Mouse (Mus musculus) limb, embryonic 11.5 days (tissue): ENCODE results near the gene Adk. TPM values are rescaled to one million over a fixed set of nuclear protein-coding genes. Genes with fewer than 3 reads are reported as not detected.
A peak's percentile ranks its signal among the peaks of the same experiment; 100 is the strongest.

ENCODE experiments used
- ATAC-seq: fragments of 200-750 bp; cut with Nextera tagmentation; 2 replicates; pipeline ENCODE4 v1.8.0; 2017; ENCODE audit warnings: low read depth; ENCODE audit not compliant: insufficient number of reproducible peaks, low FRiP score, low TSS enrichment
- DNase-seq: peaks from one replicate; pipeline ENCODE4 v3.0.0-alpha.2; 2015; ENCODE audit warnings: low spot score
- H3K27ac ChIP-seq: fragments of 300-500 bp; sonication (generic); replicated peaks from 2 replicates; pipeline ENCODE4 v1.5.1; 2014; ENCODE audit warnings: low read depth, mild to moderate bottlenecking, low read length
- H3K27me3 ChIP-seq: fragments of 300-500 bp; sonication (generic); 2 replicates; pipeline ENCODE4 v1.6.1; 2014; ENCODE audit warnings: mild to moderate bottlenecking, low read length, mixed read lengths; ENCODE audit not compliant: control insufficient read depth, insufficient read depth
- H3K36me3 ChIP-seq: fragments of 300-500 bp; sonication (generic); 2 replicates; pipeline ENCODE4 v1.6.1; 2014; ENCODE audit warnings: mild to moderate bottlenecking, low read length, moderate library complexity, mixed read lengths; ENCODE audit not compliant: control insufficient read depth, insufficient read depth
- H3K4me1 ChIP-seq: fragments of 300-500 bp; sonication (generic); 2 replicates; pipeline ENCODE4 v1.6.1; 2014; ENCODE audit warnings: low read length, mixed read lengths; ENCODE audit not compliant: control insufficient read depth, insufficient read depth
- H3K4me2 ChIP-seq: fragments of 300-500 bp; sonication (generic); 2 replicates; pipeline ENCODE4 v1.6.1; 2014; ENCODE audit warnings: low read depth, mild to moderate bottlenecking, moderate library complexity; ENCODE audit not compliant: severe bottlenecking
- H3K4me3 ChIP-seq: fragments of 300-500 bp; sonication (generic); 2 replicates; pipeline ENCODE4 v1.5.1; 2014; ENCODE audit warnings: low read depth, low read length
- H3K9ac ChIP-seq: fragments of 300-500 bp; sonication (generic); 2 replicates; pipeline ENCODE4 v1.6.1; 2014; ENCODE audit warnings: mild to moderate bottlenecking, low read length
- H3K9me3 ChIP-seq: fragments of 300-500 bp; sonication (generic); 2 replicates; pipeline ENCODE4 v1.6.1; 2016; ENCODE audit warnings: low read length; ENCODE audit not compliant: control insufficient read depth
- WGBS: fragments of 180-500 bp; shearing (Covaris S2); extraction: QIAGEN DNeasy Blood & Tissue Kit; methylation state at CpG from one replicate; pipeline ENCODE4 v1.1.7; 2014; 5-methylcytosine and 5-hydroxymethylcytosine counted together
- polyA plus RNA-seq: library from polyadenylated mRNA; unstranded; fragments of >200 nt; fragmentation: Nextera tagmentation; extraction: Ambion mirVana; gene quantifications from 2 replicates; pipeline ENCODE4 v1.2.1, GENCODE M21; 2014

Gene Adk
- polyA plus RNA-seq, 1 experiment from 2014 or later: 149 TPM

GRCm38 (mm10) chr14:21251386-21251785 lies 199.0 kb downstream of the Adk start:
- H3K27ac ChIP-seq: peak overlapping the region; percentile 52; the same call in 1 of the 2 replicates
- 59% methylated on average over 5 of the region's 5 CpGs for WGBS
- no peak for ATAC-seq

GRCm38 (mm10) chr14:21252326-21252886 lies 200.0 kb downstream of the Adk start:
- H3K9me3 ChIP-seq: no peaks in the 10 kb centered on the region
- WGBS: 17% methylated on average over 7 of the region's 7 CpGs
- H3K4me1 ChIP-seq: 0 out of 2 replicates have a peak, but pooled peaks cover 7% of the 10 kb centered on the region

More at GRCm38 (mm10) chr14:21251386-21251785, 199.0 kb downstream of the Adk start:
- no peak overlapping the region for H3K4me3 ChIP-seq
- H3K9ac ChIP-seq: no peak overlapping the region
- no peaks in the 10 kb centered on the region for H3K36me3 ChIP-seq
- H3K4me2 ChIP-seq: no peak overlapping the region
- no peaks in the 10 kb centered on the region for H3K27me3 ChIP-seq
- DNase-seq: no peak
- H3K4me1 ChIP-seq: 0 out of 2 replicates have a peak, but pooled peaks cover 7% of the 10 kb centered on the region
- H3K9me3 ChIP-seq: no peaks in the 10 kb centered on the region

GRCm38 (mm10) chr14:21253321-21253992 lies 201.1 kb downstream of the Adk start:
- no peak for ATAC-seq
- Histone ChIP-seq H3K27ac (peak overlapping the region; percentile 47; the same call in 1 of the 2 replicates), H3K4me1 (0 out of 2 replicates have a peak, but pooled peaks cover 7% of the 10 kb centered on the region), H3K9me3 (no peaks in the 10 kb centered on the region), H3K4me3 (no peak overlapping the region), H3K36me3 (no peaks in the 10 kb centered on the region), H3K4me2 (no peak overlapping the region), H3K9ac (no peak overlapping the region), H3K27me3 (no peaks in the 10 kb centered on the region)
- DNase-seq: no peak
- 41% methylated on average over 5 of the region's 5 CpGs for WGBS

More at GRCm38 (mm10) chr14:21252326-21252886, 200.0 kb downstream of the Adk start:
- ATAC-seq (peak; percentile 82), DNase-seq (peak; percentile 75)
- Histone ChIP-seq H3K4me2 (peak overlapping the region; percentile 22), H3K36me3 (no peaks in the 10 kb centered on the region), H3K4me3 (no peak overlapping the region), H3K27ac (peak overlapping the region; percentile 76), H3K27me3 (no peaks in the 10 kb centered on the region), H3K9ac (no peak overlapping the region)

- Histone ChIP-seq H3K9ac (no peak overlapping the region), H3K4me1 (0 out of 2 replicates have a peak, but pooled peaks cover 7% of the 10 kb centered on the region), H3K27ac (no peak overlapping the region), H3K9me3 (no peaks in the 10 kb centered on the region), H3K27me3 (no peaks in the 10 kb centered on the region), H3K36me3 (no peaks in the 10 kb centered on the region), H3K4me2 (no peak overlapping the region), H3K4me3 (no peak overlapping the region)
- DNase-seq (no peak), ATAC-seq (no peak)
- WGBS: 82% methylated on average over 2 of the region's 2 CpGs
Observed at GRCm38 (mm10) chr14:21253993-21254339, 201.6 kb downstream of the Adk start.

GRCm38 (mm10) chr14:21268229-21268628 lies 215.9 kb downstream of the Adk start:
- DNase-seq: no peak
- no peak overlapping the region for H3K27ac ChIP-seq
- WGBS: 90% methylated on average over 8 of the region's 8 CpGs

DNA sequence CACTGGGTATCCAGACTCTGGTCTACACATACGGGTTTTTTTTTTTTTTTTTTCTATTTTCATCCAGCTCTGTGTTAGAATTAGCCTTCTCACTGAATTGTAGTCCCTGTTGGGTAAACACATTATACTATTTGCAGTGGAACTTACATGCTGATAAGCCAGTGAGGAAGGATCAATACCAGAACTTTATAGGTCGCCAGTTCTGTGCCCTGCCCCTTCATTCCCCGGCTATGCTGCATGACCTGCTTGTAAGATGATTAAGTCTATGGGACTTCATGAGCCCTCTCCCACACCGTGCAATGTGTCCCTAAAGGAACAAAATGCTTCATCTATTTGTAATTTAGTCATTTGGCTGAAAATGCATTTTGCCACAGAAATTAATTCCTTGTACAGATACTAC lies 219.1 kb downstream of the Adk start:
- Histone ChIP-seq H3K36me3 (no peaks in the 10 kb centered on the region), H3K4me1 (peaks cover 11% of the 10 kb centered on the region; the same call in 1 of the 2 replicates), H3K9me3 (no peaks in the 10 kb centered on the region), H3K27ac (no peak overlapping the region), H3K4me2 (no peak overlapping the region), H3K4me3 (no peak overlapping the region), H3K9ac (no peak overlapping the region), H3K27me3 (no peaks in the 10 kb centered on the region)
- WGBS: 86% methylated on average over 4 of the region's 4 CpGs
- DNase-seq (no peak), ATAC-seq (no peak)

More at GRCm38 (mm10) chr14:21268229-21268628, 215.9 kb downstream of the Adk start:
- Histone ChIP-seq H3K27me3 (no peaks in the 10 kb centered on the region), H3K9me3 (no peaks in the 10 kb centered on the region), H3K4me2 (no peak overlapping the region), H3K36me3 (no peaks in the 10 kb centered on the region), H3K4me1 (no peaks in the 10 kb centered on the region), H3K4me3 (no peak overlapping the region), H3K9ac (no peak overlapping the region)
- ATAC-seq: no peak

DNA sequence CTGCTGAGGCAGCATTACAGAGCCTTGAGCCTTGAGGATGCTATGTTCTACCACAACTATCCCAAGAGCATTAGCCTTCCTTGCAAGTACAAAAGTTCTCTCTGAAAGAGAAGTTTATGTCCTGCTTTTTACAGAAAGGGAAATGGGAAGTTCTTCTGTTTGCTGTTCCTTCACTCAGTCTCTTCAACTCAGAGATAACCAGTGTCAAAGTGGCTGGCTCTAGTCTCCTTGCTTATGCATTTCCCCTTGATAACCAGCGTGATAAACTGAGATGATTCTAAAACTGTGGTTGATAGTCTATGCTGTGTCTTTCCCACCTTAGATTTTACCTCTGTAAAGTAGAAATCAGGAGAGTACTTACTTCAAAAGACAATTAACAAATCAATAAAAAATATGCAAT lies 223.4 kb downstream of the Adk start:
- H3K27ac ChIP-seq: no peak overlapping the region
- H3K9ac ChIP-seq: no peak overlapping the region
- no peaks in the 10 kb centered on the region for H3K27me3 ChIP-seq
- no peak overlapping the region for H3K4me3 ChIP-seq
- WGBS: 91% methylated on average over 1 of the region's 1 CpGs
- no peaks in the 10 kb centered on the region for H3K9me3 ChIP-seq
- DNase-seq (no peak), ATAC-seq (no peak)
- no peak overlapping the region for H3K4me2 ChIP-seq
- H3K4me1 ChIP-seq: peaks cover 11% of the 10 kb centered on the region; the same call in 1 of the 2 replicates
- H3K36me3 ChIP-seq: no peaks in the 10 kb centered on the region

- no peak for ATAC-seq
- WGBS: 95% methylated on average over 2 of the region's 2 CpGs
- peaks cover 14% of the 10 kb centered on the region; the same call in 1 of the 2 replicates for H3K4me1 ChIP-seq
Observed at GRCm38 (mm10) chr14:21278290-21278689, 225.9 kb downstream of the Adk start.

More at GRCm38 (mm10) chr14:21278290-21278689, 225.9 kb downstream of the Adk start:
- no peaks in the 10 kb centered on the region for H3K27me3 ChIP-seq
- no peaks in the 10 kb centered on the region for H3K36me3 ChIP-seq
- no peak overlapping the region for H3K9ac ChIP-seq
- no peak overlapping the region for H3K4me3 ChIP-seq
- H3K27ac ChIP-seq: no peak overlapping the region
- no peak overlapping the region for H3K4me2 ChIP-seq
- no peaks in the 10 kb centered on the region for H3K9me3 ChIP-seq
- DNase-seq: no peak
